Mouse (Mus musculus) forebrain, postnatal 0 days (tissue): Measurements from ENCODE around the gene Fgf12. TPM values are rescaled to one million over a fixed set of nuclear protein-coding genes. Genes with fewer than 3 reads are reported as not detected.
A peak's percentile ranks its signal among the peaks of the same experiment; 100 is the strongest.

Experiments used
- ATAC-seq: fragments of 200-750 bp; cut with Nextera tagmentation; 2 replicates; pipeline ENCODE4 v1.8.0; 2017; ENCODE audit warnings: mild to moderate bottlenecking, moderate library complexity
- DNase-seq: peaks from one replicate; pipeline ENCODE4 v3.0.0-alpha.2; 2015
- H3K27ac ChIP-seq: fragments of 300-500 bp; sonication (generic); 2 replicates; pipeline ENCODE4 v1.5.1; 2014; ENCODE audit warnings: low read depth, mild to moderate bottlenecking, antibody characterized with exemption, low read length, moderate library complexity, mixed read lengths
- H3K27me3 ChIP-seq: fragments of 300-500 bp; sonication (generic); 2 replicates; pipeline ENCODE4 v1.6.1; 2014; ENCODE audit warnings: mild to moderate bottlenecking, low read length, mixed read lengths; ENCODE audit not compliant: insufficient read depth
- H3K36me3 ChIP-seq: fragments of 300-500 bp; sonication (generic); 2 replicates; pipeline ENCODE4 v1.6.1; 2014; ENCODE audit warnings: mild to moderate bottlenecking, moderate library complexity; ENCODE audit not compliant: insufficient read depth
- H3K4me1 ChIP-seq: fragments of 300-500 bp; sonication (generic); 2 replicates; pipeline ENCODE4 v1.6.1; 2014; ENCODE audit warnings: antibody characterized with exemption; ENCODE audit not compliant: insufficient read depth
- H3K4me2 ChIP-seq: fragments of 300-500 bp; sonication (generic); 2 replicates; pipeline ENCODE4 v1.6.1; 2014; ENCODE audit warnings: low read depth, mild to moderate bottlenecking, moderate library complexity
- H3K4me3 ChIP-seq: fragments of 300-500 bp; sonication (generic); 2 replicates; pipeline ENCODE4 v1.5.1; 2014; ENCODE audit warnings: low read depth, low read length, mixed read lengths
- H3K9ac ChIP-seq: fragments of 300-500 bp; sonication (generic); 2 replicates; pipeline ENCODE4 v1.6.1; 2014; ENCODE audit warnings: mild to moderate bottlenecking
- H3K9me3 ChIP-seq: fragments of 300-500 bp; sonication (generic); 2 replicates; pipeline ENCODE4 v1.6.1; 2016; ENCODE audit warnings: low read length
- CTCF ChIP-seq: sonication (generic); IDR thresholded peaks from 2 replicates; pipeline ENCODE4 v1.5.1; 2016; ENCODE audit warnings: antibody characterized with exemption, control low read depth, low read depth
- WGBS: fragments of 180-500 bp; shearing (Covaris S2); extraction: QIAGEN DNeasy Blood & Tissue Kit; methylation state at CpG from one replicate; pipeline ENCODE4 v1.1.7; 2014; 5-methylcytosine and 5-hydroxymethylcytosine counted together
- polyA plus RNA-seq: library from polyadenylated mRNA; unstranded; fragments of >200 nt; fragmentation: Nextera tagmentation; extraction: Ambion mirVana; gene quantifications from 2 replicates; pipeline ENCODE4 v1.2.1, GENCODE M21; 2015
- total RNA-seq: library from RNA; depleted of rRNA; stranded (reverse); fragments of >200 nt; gene quantifications from 2 replicates; pipeline ENCODE4 v1.2.3, GENCODE M21; 2014

The Fgf12 gene
- total and polyA plus RNA-seq, 2 experiments from 2014 or later, result 50.1 to 57.4 TPM

GRCm38 (mm10) chr16:28445800-28446333, 307.0 kb downstream of the Fgf12 start:
- H3K9ac ChIP-seq, result peak overlapping the region; percentile 74
- TF ChIP-seq CTCF, result no peak
- peak overlapping the region; percentile 89 for H3K27ac ChIP-seq
- H3K9me3 ChIP-seq, result no peaks in the 10 kb centered on the region
- H3K27me3 ChIP-seq, result no peaks in the 10 kb centered on the region
- peak; percentile 64 for DNase-seq
- H3K4me1 ChIP-seq, result 0 out of 2 replicates have a peak, but pooled peaks cover 3% of the 10 kb centered on the region
- H3K4me3 ChIP-seq, result peak overlapping the region; percentile 79
- H3K4me2 ChIP-seq, result peak overlapping the region; percentile 96
- peak; percentile 58 for ATAC-seq
- WGBS, result 1% methylated on average over 42 of the region's 42 CpGs
- no peaks in the 10 kb centered on the region for H3K36me3 ChIP-seq

DNA sequence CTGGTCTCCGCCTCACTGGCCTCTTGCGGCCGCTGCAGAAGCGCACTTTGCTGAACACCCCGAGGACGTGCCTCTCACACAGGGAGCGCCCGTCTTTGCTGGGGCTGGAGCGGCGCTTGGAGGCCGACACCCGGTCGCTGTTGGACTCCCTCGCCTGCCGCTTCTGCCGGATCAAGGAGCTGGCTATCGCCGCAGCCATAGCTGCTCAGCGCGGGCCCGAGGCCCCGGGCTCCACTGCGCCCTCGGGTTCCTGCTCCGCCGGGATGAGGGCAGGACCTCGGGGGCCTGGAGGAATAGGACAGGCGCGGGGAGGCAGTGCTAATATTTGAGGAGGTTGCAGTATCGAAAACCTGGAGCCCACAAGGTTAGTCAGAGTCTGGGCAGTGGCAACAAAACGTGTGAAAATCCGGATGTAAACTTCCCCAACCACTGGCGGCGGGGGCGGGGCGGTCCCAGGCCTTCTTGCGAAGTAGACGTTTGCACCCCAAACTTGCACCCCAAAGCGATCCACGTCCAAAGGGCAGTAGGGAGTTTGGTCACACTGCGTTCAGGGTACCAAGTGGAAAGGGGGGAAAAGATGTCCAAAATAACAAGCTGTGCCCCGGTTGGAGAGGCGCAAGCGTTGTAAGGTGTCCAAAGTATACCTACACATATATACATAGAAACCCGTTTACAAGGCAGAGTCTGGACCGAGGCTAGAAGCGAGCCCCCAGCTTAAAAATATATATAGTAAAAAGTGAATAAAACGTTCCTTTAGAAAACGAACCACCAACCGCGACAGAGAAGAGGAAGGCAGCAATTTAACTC, 307.7 kb downstream of the Fgf12 start:
- H3K27me3 ChIP-seq, result no peaks in the 10 kb centered on the region
- peak overlapping the region; percentile 89 for H3K27ac ChIP-seq
- H3K4me2 ChIP-seq, result peak overlapping the region; percentile 96
- H3K9ac ChIP-seq, result peak overlapping the region; percentile 74
- 2% methylated on average over 51 of the region's 51 CpGs for WGBS
- DNase-seq (peak; percentile 56), ATAC-seq (peak; percentile 34)
- no peaks in the 10 kb centered on the region for H3K9me3 ChIP-seq
- H3K4me3 ChIP-seq, result peak overlapping the region; percentile 79
- peak; percentile 38; the same call in 1 of the 2 replicates for TF ChIP-seq CTCF
- H3K36me3 ChIP-seq, result no peaks in the 10 kb centered on the region
- H3K4me1 ChIP-seq, result 0 out of 2 replicates have a peak, but pooled peaks cover 3% of the 10 kb centered on the region

- no peak for TF ChIP-seq CTCF
- no peaks in the 10 kb centered on the region for H3K9me3 ChIP-seq
- no peaks in the 10 kb centered on the region for H3K4me1 ChIP-seq
- H3K4me2 ChIP-seq, result no peak overlapping the region
- 100% methylated on average over 1 of the region's 1 CpGs for WGBS
- no peak overlapping the region for H3K4me3 ChIP-seq
- no peak overlapping the region for H3K9ac ChIP-seq
- DNase-seq, result no peak
- H3K27me3 ChIP-seq, result no peaks in the 10 kb centered on the region
- H3K27ac ChIP-seq, result no peak overlapping the region
- ATAC-seq, result no peak
- no peaks in the 10 kb centered on the region for H3K36me3 ChIP-seq
Observed at GRCm38 (mm10) chr16:28421617-28422016, 331.3 kb downstream of the Fgf12 start.

- Histone ChIP-seq H3K27me3 (no peaks in the 10 kb centered on the region), H3K9ac (no peak overlapping the region), H3K4me2 (no peak overlapping the region), H3K4me1 (no peaks in the 10 kb centered on the region), H3K36me3 (no peaks in the 10 kb centered on the region), H3K27ac (no peak overlapping the region), H3K9me3 (no peaks in the 10 kb centered on the region), H3K4me3 (no peak overlapping the region)
- TF ChIP-seq CTCF, result no peak
- DNase-seq (no peak), ATAC-seq (no peak)
- WGBS, result 65% methylated on average over 3 of the region's 3 CpGs
Observed at GRCm38 (mm10) chr16:28419693-28420299, 333.1 kb downstream of the Fgf12 start.

- Histone ChIP-seq H3K4me1 (no peaks in the 10 kb centered on the region), H3K27me3 (no peaks in the 10 kb centered on the region), H3K36me3 (no peaks in the 10 kb centered on the region), H3K4me2 (no peak overlapping the region), H3K9me3 (no peaks in the 10 kb centered on the region), H3K27ac (no peak overlapping the region), H3K9ac (no peak overlapping the region), H3K4me3 (no peak overlapping the region)
- ATAC-seq (no peak), DNase-seq (no peak)
- no peak for TF ChIP-seq CTCF
- WGBS, result 67% methylated on average over 5 of the region's 5 CpGs
Observed at GRCm38 (mm10) chr16:28411210-28411817, 341.6 kb downstream of the Fgf12 start.

DNA sequence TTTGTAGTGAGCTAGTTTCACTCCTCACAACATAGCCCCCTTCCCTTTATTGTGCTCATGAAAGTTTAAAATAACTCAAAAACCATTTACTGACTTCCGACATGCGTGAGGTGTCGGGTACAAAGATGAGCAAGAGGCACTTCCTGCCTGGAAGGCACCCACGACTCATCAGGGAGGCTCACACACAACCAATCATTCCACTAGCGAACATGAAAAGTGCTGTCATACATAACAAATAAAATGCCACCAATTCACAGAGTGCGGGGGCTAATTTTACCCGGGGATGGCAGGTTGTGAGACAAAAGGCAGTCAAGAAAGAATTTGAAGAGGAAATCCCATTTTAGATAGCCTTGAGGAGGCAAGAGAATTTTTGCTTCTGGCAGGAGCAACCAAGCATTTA, 344.6 kb downstream of the Fgf12 start:
- ATAC-seq, result no peak; the same call in 1 of the 2 replicates
- H3K4me2 ChIP-seq, result no peak overlapping the region
- WGBS, result 69% methylated on average over 7 of the region's 7 CpGs
- H3K4me3 ChIP-seq, result no peak overlapping the region
- no peaks in the 10 kb centered on the region for H3K36me3 ChIP-seq
- H3K27me3 ChIP-seq, result no peaks in the 10 kb centered on the region
- no peak overlapping the region for H3K27ac ChIP-seq
- no peaks in the 10 kb centered on the region for H3K4me1 ChIP-seq
- no peak for TF ChIP-seq CTCF
- no peak for DNase-seq
- H3K9me3 ChIP-seq, result no peaks in the 10 kb centered on the region
- H3K9ac ChIP-seq, result no peak overlapping the region
